Mouse (Mus musculus): Measurements from ENCODE around the gene Ptgds. TPM values are rescaled to one million over a fixed set of nuclear protein-coding genes. Genes with fewer than 3 reads are reported as not detected.

Gene Ptgds
- polyA plus RNA-seq, 1 experiment from 2014 or later: 4.6 TPM

DNA sequence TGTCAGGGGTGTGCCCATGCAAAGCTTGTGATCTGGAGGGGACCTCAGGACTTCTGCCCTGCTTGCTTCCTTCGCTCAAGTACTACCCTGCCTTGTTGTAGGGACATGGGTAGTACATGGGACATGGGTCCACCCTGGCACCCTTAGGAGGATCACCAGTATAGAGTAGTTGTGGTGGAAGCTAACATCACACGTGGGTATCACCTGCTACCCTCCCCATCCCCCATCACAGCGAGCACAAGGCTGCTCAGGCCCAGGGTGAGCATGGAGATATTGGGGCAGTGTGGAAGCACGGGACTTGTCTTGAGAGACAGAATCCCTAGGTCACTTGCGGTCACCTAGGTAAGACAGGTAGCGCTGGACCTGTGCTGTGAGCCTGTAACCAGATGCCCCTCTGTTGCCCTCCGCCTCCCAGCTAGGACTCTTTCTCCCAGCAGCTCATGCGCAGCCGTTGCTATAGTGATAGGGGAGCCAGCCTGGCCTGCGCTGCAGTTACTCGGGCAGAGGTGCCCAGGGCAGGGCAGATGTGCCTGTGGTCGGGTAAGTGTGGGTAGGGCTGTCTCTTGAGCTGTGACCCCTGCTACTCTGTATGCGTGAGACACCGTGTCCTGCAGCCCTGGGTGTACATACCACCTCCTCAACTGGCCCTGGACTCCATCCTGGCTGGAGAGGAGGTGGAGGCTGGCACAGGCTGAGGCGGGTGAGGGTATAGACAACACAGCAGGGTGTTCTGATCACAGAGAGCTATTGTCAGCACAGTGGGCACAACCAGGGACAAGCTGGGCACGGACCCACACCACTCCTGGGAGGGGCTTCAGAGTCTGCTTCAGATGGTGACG lies 39.2 kb downstream of the Ptgds start:
- H3K36me3 ChIP-seq: no peaks in the 10 kb centered on the region
- no peak overlapping the region for H3K4me3 ChIP-seq (replicated peaks)
- no peak overlapping the region for H3K9ac ChIP-seq
- no peak overlapping the region for H3K4me2 ChIP-seq (replicated peaks)
- peaks cover 14% of the 10 kb centered on the region for H3K27me3 ChIP-seq (replicated peaks)
- WGBS: 72% methylated on average over 17 of the region's 17 CpGs
- H3K4me1 ChIP-seq (replicated peaks): 0 out of 2 replicates have a peak, but pooled peaks cover 5% of the 10 kb centered on the region
- H3K9me3 ChIP-seq: no peaks in the 10 kb centered on the region
- ATAC-seq: no peak
- H3K27ac ChIP-seq: no peak overlapping the region

DNA sequence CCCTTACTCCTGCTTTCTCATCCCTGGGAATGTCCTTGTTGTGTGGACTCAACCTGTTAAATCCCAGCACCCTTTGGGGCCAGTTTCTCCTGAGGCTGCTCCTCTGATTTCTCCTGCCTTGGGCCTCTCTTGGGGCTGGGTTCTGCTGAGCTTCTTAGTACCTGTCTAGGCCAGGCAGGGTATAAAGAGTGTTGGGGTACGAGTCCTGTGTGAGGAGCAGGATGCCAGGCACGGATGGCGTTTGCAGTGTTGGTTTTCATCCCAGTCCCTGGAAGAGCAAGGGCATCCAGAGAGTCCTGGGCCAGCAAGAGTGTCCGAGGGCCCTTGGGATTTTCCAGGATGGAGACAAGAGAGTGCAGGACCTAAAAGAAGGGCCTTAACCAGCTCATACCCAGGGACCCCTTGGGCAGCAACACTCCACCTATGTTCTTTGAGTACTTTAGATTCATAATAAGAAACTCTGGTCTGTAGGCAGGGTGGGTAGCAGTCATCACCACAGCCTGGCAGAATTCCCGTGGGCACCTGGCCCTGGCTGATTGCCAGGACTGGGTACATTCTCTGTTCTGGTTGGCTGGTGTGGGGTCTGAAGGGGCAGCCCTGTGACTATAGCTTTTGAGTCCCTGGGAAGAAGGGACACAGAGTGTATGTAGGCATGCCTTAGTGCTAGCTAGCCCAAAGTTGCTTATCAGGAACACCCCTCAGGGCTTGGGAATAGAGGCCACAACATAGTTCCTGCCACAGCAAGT lies 40.2 kb downstream of the Ptgds start:
- H3K4me3 ChIP-seq (replicated peaks): no peak overlapping the region
- H3K9me3 ChIP-seq: no peaks in the 10 kb centered on the region
- H3K27ac ChIP-seq: no peak overlapping the region
- 67% methylated on average over 5 of the region's 5 CpGs for WGBS
- H3K4me1 ChIP-seq (replicated peaks): 0 out of 2 replicates have a peak, but pooled peaks cover 5% of the 10 kb centered on the region
- H3K4me2 ChIP-seq (replicated peaks): peak overlapping the region; percentile 97
- no peak overlapping the region for H3K9ac ChIP-seq
- ATAC-seq: no peak
- H3K36me3 ChIP-seq: no peaks in the 10 kb centered on the region
- H3K27me3 ChIP-seq (replicated peaks): peaks cover 24% of the 10 kb centered on the region

DNA sequence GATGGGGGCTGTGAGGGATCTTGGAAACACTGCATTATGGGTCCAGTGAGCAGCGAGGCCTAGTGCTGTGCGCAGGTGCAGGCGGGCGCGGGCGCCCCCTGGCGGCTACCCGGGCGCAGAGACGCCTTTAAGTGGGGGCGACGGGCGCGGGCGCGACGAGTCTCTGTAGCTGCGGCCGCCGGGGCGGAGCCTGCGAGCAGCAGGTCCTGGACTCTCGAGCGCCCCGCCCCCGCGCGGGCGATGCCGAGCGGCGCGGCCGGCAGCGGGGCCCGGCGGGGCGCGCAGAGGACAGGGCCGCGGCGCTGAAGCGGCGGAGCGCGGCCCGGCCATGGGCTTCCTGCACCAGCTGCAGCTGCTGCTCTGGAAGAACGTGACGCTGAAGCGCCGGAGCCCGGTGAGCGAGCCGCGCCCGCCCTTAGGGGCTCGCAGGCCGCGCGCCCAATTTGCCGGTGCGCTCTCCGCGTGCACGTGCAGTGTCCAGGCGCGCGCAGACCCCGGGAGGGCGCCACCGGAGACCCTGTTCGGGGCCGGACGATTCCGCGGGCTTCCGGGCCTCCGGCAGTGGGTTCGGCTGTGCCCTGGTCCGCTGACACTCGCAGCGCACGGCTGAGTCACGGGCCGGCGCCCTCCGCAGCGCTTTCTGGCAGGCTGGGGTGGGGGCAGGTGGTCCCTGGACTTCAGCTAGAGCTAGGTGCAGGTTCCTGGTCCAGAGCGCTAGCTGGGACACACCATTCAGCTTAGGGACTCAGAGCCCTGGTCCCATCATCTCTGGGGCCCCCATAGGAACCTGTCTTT lies 41.2 kb downstream of the Ptgds start, which contains the start of gene Abca2:
Gene Abca2, plus strand, starts transcription at position 262 of the 795 bp plus-strand sequence.
- peak within 1 kb of the TSS; percentile 71 for H3K4me3 ChIP-seq (replicated peaks)
- H3K4me2 ChIP-seq (replicated peaks): peak within 1 kb of the TSS; percentile 97
- ATAC-seq: peak; percentile 94
- H3K4me1 ChIP-seq (replicated peaks): 0 out of 2 replicates have a peak, but pooled peaks cover 5% of the 10 kb centered on the region
- H3K9me3 ChIP-seq: no peaks in the 10 kb centered on the region
- H3K27ac ChIP-seq: no peak within 1 kb of the TSS
- H3K27me3 ChIP-seq (replicated peaks): peaks cover 28% of the 10 kb centered on the region
- H3K36me3 ChIP-seq: no peaks in the 10 kb centered on the region
- H3K9ac ChIP-seq: peak within 1 kb of the TSS; percentile 69
- WGBS: under 1% methylated on average over 81 of the region's 89 CpGs

DNA sequence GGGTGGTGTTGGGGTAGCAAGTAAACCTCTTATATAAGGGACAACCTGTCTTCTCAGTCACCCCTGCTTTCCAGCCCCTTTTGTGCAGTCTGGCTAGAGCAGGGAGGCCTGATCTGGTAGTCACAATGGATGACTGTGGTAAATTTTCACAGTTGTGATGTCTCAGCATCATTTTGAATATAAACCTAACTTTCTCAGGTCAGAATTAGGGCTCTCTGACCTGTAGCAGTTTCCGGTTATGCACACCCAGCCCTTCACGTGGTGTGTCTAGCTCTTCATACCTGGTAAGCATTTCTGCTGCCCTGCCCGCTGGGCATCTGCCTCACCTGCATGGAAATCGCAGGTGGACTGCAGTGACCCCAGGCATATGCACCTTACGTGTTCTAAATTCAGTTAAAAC lies 42.6 kb downstream of the Ptgds start:
- H3K27ac ChIP-seq: no peak overlapping the region
- no peaks in the 10 kb centered on the region for H3K36me3 ChIP-seq
- H3K27me3 ChIP-seq (replicated peaks): peaks cover 30% of the 10 kb centered on the region
- no peak overlapping the region for H3K4me2 ChIP-seq (replicated peaks)
- H3K4me1 ChIP-seq (replicated peaks): 0 out of 2 replicates have a peak, but pooled peaks cover 5% of the 10 kb centered on the region
- H3K4me3 ChIP-seq (replicated peaks): no peak overlapping the region
- WGBS: 89% methylated on average over 5 of the region's 5 CpGs
- no peak overlapping the region for H3K9ac ChIP-seq
- ATAC-seq: no peak
- H3K9me3 ChIP-seq: no peaks in the 10 kb centered on the region

DNA sequence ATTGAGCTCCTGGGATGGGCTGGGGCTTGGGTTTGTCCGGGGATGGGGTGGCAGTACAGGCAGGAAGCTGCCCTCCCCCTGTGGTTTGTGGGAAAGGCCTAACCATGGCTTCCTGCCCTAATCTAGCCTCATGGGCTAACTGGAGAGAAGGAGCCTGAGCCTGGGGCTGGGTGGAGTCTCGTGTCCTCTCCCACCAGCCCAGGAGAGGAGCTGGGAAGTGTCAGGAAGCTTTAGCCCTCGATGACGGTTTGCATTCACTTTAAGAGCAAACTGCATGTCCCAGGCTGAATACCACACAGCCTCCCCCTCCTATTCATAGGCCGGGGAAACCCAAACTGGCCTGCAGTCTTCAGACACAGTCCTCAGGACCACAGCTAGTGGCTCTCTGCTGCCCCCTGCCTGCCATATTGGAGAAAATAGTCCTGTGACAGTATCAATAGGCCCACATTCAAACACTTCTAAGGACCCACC lies 43.1 kb downstream of the Ptgds start:
- H3K27ac ChIP-seq: no peak overlapping the region
- H3K36me3 ChIP-seq: no peaks in the 10 kb centered on the region
- ATAC-seq: no peak
- no peaks in the 10 kb centered on the region for H3K9me3 ChIP-seq
- no peak overlapping the region for H3K4me3 ChIP-seq (replicated peaks)
- peaks cover 30% of the 10 kb centered on the region for H3K27me3 ChIP-seq (replicated peaks)
- 34% methylated on average over 5 of the region's 5 CpGs for WGBS
- H3K9ac ChIP-seq: no peak overlapping the region
- H3K4me2 ChIP-seq (replicated peaks): no peak overlapping the region
- 0 out of 2 replicates have a peak, but pooled peaks cover 5% of the 10 kb centered on the region for H3K4me1 ChIP-seq (replicated peaks)

DNA sequence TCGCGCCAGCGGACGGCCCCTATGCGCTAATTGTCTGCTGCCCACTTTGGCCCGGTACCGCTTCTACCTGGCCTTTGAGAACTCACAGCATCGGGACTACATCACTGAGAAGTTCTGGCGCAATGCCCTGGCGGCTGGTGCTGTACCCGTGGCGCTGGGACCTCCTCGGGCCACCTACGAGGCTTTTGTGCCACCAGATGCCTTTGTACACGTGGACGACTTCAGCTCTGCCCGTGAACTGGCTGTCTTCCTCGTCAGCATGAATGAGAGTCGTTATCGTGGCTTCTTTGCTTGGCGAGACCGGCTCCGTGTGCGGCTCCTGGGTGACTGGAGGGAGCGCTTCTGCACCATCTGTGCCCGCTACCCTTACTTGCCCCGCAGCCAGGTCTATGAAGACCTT lies 44.4 kb downstream of the Ptgds start:
- H3K4me1 ChIP-seq (replicated peaks): 0 out of 2 replicates have a peak, but pooled peaks cover 5% of the 10 kb centered on the region
- no peaks in the 10 kb centered on the region for H3K36me3 ChIP-seq
- H3K9ac ChIP-seq: no peak overlapping the region
- H3K4me2 ChIP-seq (replicated peaks): no peak overlapping the region
- WGBS: 59% methylated on average over 27 of the region's 27 CpGs
- H3K4me3 ChIP-seq (replicated peaks): no peak overlapping the region
- H3K27ac ChIP-seq: no peak overlapping the region
- no peaks in the 10 kb centered on the region for H3K9me3 ChIP-seq
- no peak for ATAC-seq
- peaks cover 30% of the 10 kb centered on the region for H3K27me3 ChIP-seq (replicated peaks)

DNA sequence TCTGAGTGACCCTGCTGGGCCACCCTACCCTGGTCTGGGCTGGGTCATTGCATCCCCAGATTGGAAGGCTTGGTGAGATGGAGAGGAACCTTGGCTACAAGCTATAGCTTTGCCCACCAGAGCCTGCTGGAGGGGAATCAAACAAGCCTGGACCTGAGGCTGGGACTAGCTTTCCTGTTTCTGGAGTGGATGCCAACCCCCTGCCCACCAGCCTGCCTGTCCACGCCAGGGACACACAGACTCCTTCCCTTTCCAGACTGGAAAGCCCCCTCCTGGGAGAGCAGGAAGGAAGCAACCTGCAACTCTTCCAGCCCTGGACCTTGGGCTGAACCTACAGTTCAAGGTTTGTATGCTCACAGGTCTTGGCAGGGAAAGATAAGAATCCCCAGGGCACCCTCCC lies 46.2 kb downstream of the Ptgds start:
- Histone ChIP-seq H3K36me3 (no peaks in the 10 kb centered on the region), H3K4me2 (replicated peaks) (no peak overlapping the region), H3K27ac (no peak overlapping the region), H3K9ac (no peak overlapping the region), H3K4me3 (replicated peaks) (no peak overlapping the region), H3K27me3 (replicated peaks) (peaks cover 25% of the 10 kb centered on the region), H3K9me3 (no peaks in the 10 kb centered on the region), H3K4me1 (replicated peaks) (0 out of 2 replicates have a peak, but pooled peaks cover 2% of the 10 kb centered on the region)
- no peak for ATAC-seq
- WGBS: 53% methylated on average over 1 of the region's 1 CpGs

DNA sequence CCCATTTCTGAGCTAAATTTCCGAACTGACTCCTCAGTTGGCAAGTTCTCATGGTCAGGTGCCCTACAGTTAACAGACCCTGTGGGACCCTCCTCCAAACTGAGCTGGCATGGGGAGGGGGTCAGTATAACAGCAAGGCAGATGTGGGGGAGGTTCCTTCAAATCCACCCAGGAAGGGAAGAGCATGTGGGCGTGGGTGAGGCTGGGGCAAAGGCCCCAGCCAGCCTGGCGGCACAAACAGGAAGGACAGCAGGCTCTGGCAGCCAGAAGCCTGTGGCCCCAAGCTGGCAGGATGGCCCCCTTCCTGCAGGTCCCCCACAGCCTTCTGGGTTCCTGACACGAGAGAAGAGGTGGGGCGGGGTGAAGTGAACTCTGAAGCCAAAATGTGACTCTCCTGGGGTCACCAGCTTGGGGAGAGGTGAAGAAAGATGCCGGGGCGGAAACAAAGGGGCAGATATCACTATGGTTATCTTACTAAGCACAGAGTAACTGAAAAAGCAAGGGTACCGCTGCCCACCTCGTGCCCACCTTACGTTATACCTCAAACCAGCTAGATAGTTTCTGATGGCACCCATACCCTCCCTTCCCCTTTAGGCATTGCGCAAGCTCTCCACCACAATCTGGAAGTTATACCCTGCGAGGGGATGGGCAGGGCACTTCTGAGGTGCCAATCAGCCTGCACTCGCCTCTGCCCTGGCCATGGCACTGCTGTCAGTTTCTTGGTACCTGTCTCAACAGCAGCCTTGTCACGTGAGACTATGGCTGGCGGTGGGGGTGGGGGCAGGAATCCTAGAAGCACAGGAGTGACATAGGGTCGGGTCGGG lies 47.0 kb downstream of the Ptgds start, which contains the start of gene Fut7:
Gene Fut7, plus strand, starts transcription at position 681 of the 824 bp plus-strand sequence.
- H3K9ac ChIP-seq: no peak within 1 kb of the TSS
- no peaks in the 10 kb centered on the region for H3K36me3 ChIP-seq
- no peak within 1 kb of the TSS for H3K4me2 ChIP-seq (replicated peaks)
- no peak for ATAC-seq
- no peak within 1 kb of the TSS for H3K27ac ChIP-seq
- H3K4me1 ChIP-seq (replicated peaks): no peaks in the 10 kb centered on the region
- no peak within 1 kb of the TSS for H3K4me3 ChIP-seq (replicated peaks)
- WGBS: 53% methylated on average over 17 of the region's 17 CpGs
- H3K27me3 ChIP-seq (replicated peaks): peaks cover 25% of the 10 kb centered on the region
- no peaks in the 10 kb centered on the region for H3K9me3 ChIP-seq

DNA sequence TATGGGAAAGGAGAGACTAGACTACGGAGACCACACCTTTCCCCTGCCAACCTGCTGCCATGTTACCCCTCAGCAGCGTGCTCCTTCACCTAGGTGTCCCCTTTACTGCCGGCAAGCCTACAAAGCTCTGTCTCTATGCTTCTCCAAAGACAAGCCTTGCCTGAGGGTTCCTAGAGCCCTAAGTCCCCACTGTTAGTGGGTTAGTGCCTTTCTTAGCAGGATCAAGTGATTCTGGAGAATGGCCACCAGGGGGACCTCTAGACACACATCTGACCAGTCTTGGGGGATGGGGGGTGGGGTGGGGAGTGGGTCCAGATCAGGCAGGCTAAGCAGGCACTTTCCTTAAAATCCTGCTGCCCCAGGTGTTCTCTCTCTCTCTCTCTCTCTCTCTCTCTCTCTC lies 48.0 kb downstream of the Ptgds start:
- peaks cover 25% of the 10 kb centered on the region for H3K27me3 ChIP-seq (replicated peaks)
- H3K4me1 ChIP-seq (replicated peaks): no peaks in the 10 kb centered on the region
- no peak for ATAC-seq
- H3K4me2 ChIP-seq (replicated peaks): no peak overlapping the region
- no peaks in the 10 kb centered on the region for H3K9me3 ChIP-seq
- no peak overlapping the region for H3K9ac ChIP-seq
- 22% methylated on average over 3 of the region's 3 CpGs for WGBS
- H3K36me3 ChIP-seq: no peaks in the 10 kb centered on the region
- H3K4me3 ChIP-seq (replicated peaks): no peak overlapping the region
- no peak overlapping the region for H3K27ac ChIP-seq

DNA sequence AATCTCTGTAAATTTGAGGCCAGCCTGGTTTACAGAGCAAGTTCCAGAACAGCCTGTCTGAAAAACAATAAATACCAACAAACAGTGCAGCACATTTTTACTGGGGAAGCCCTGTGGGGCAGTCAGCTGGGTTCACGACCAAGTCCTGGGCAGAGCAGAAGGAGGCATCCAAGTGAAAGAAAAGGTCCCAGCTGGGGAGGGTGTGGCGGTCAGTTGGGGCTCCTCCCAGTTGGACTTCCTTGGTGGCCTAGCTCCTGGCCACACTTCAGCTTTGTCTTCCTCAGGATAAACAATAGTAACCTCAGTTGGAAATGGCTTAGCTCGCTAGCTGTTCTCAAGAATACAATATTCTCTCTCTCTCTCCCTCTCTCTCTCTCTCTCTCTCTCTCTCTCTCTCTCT lies 52.4 kb downstream of the Ptgds start:
- Histone ChIP-seq H3K4me1 (replicated peaks) (no peaks in the 10 kb centered on the region), H3K4me2 (replicated peaks) (no peak overlapping the region), H3K9me3 (no peaks in the 10 kb centered on the region), H3K9ac (no peak overlapping the region), H3K4me3 (replicated peaks) (no peak overlapping the region), H3K27me3 (replicated peaks) (no peaks in the 10 kb centered on the region), H3K36me3 (no peaks in the 10 kb centered on the region), H3K27ac (no peak overlapping the region)
- WGBS: 35% methylated on average over 3 of the region's 3 CpGs
- no peak for ATAC-seq

Measured in intestine, embryonic 15.5 days (tissue).